Mouse (Mus musculus): Measurements from ENCODE around the gene Rps29. TPM values are rescaled to one million over a fixed set of nuclear protein-coding genes. Genes with fewer than 3 reads are reported as not detected.
"Not testable (repeated sequence)": the region's sequence is repeated elsewhere in the genome, so short reads cannot be mapped to it uniquely, and the experiment has no call there.

Rps29 gene
- total and polyA plus RNA-seq, 3 experiments = 450 to 5,133 (median 1,410) TPM

GRCm38 (mm10) chr12:69167656-69168460 lies 8.9 kb upstream of the Rps29 start:
- Histone ChIP-seq H3K9me3 (replicated peaks; ENCODE audit: insufficient read depth, low read length) (no peaks in the 10 kb centered on the region), H3K79me2 (ENCODE audit: control insufficient read depth, insufficient read depth, low read length, poor library complexity) (peaks cover 11% of the 10 kb centered on the region), H3K27me3 (ENCODE audit: control insufficient read depth in 1 of 2, insufficient read depth in 2 of 2, low read length in 2 of 2) (no peaks in the 10 kb centered on the region), H3K4me1 (ENCODE audit: control insufficient read depth in 1 of 2, insufficient read depth in 2 of 2, low read length in 2 of 2) (peaks cover 2 to 18% of the 10 kb centered on the region in 2 experiments; a peak in 3 of 4 replicates), H3K27ac (ENCODE audit: control insufficient read depth, low read depth, low read length) (peak overlapping the region; percentile 51; the same call in 1 of the 2 replicates), H3K9ac (ENCODE audit: control insufficient read depth, low read depth, low read length, poor library complexity, severe bottlenecking) (peak overlapping the region; percentile 84), H3K4me3 (ENCODE audit: control insufficient read depth in 1 of 2, insufficient read depth in 1 of 2, low read depth in 2 of 2, low read length in 2 of 2) (peak overlapping the region; percentile 70 to 78), H3K36me3 (ENCODE audit: control insufficient read depth in 1 of 2, insufficient read depth in 2 of 2, low read length in 2 of 2) (peaks cover 0 to 28% of the 10 kb centered on the region in 2 experiments; a peak in 3 of 4 replicates)
- TF ChIP-seq ZKSCAN1 (IDR thresholded peaks at IDR 0.05; ENCODE audit: low read depth, low read length) (no peak), CHD1 (IDR thresholded peaks at IDR 0.05; ENCODE audit: low read depth, low read length) (0 out of 2 replicates have a peak, but pooled peaks have one; percentile 72), ZMIZ1 (IDR thresholded peaks at IDR 0.05; ENCODE audit: low read depth, low read length) (0 out of 2 replicates have a peak, but pooled peaks have one; percentile 28), ELF1 (IDR thresholded peaks at IDR 0.05; ENCODE audit: low read depth, low read length) (no peak), ZC3H11A (IDR thresholded peaks at IDR 0.05; ENCODE audit: low read depth, low read length) (no peak), RCOR1 (IDR thresholded peaks at IDR 0.05; ENCODE audit: low read depth, low read length) (no peak), NRF1 (IDR thresholded peaks at IDR 0.05; ENCODE audit: insufficient read depth, low read depth, low read length, poor library complexity, severe bottlenecking) (no peak), ZNF384 (IDR thresholded peaks at IDR 0.05; ENCODE audit: low read depth, low read length) (peak; percentile 85), NELFE (IDR thresholded peaks at IDR 0.05; ENCODE audit: low read depth, low read length) (peak; percentile 38; the same call in 1 of the 2 replicates), POLR2A (IDR thresholded peaks at IDR 0.05; ENCODE audit: control insufficient read depth in 1 of 2, insufficient read depth in 1 of 2, low read depth in 1 of 2, low read length in 2 of 2, poor library complexity in 1 of 2) (no peak; a peak in 1 of 4 replicates), HCFC1 (IDR thresholded peaks at IDR 0.05; ENCODE audit: low read depth, low read length) (no peak)
- peak; percentile 43 for DNase-seq (ENCODE audit: low read depth, low spot score)

- DNase-seq (ENCODE audit: low read depth, low spot score) = peak; percentile 37
- peak overlapping the region; percentile 21 to 70; a peak in 3 of 4 replicates for H3K4me3 ChIP-seq (ENCODE audit: control insufficient read depth in 1 of 2, insufficient read depth in 1 of 2, low read depth in 2 of 2, low read length in 2 of 2)
- peaks cover 0 to 28% of the 10 kb centered on the region in 2 experiments; a peak in 3 of 4 replicates for H3K36me3 ChIP-seq (ENCODE audit: control insufficient read depth in 1 of 2, insufficient read depth in 2 of 2, low read length in 2 of 2)
- H3K9ac ChIP-seq (ENCODE audit: control insufficient read depth, low read depth, low read length, poor library complexity, severe bottlenecking) = peak overlapping the region; percentile 84; the same call in 1 of the 2 replicates
- not testable (repeated sequence) for H3K27ac ChIP-seq (ENCODE audit: control insufficient read depth, low read depth, low read length); H3K9me3 ChIP-seq (replicated peaks; ENCODE audit: insufficient read depth, low read length); H3K27me3 ChIP-seq (ENCODE audit: control insufficient read depth in 1 of 2, insufficient read depth in 2 of 2, low read length in 2 of 2)
- TF ChIP-seq TBP (IDR thresholded peaks at IDR 0.05; ENCODE audit: low read depth, low read length) = peak; percentile 96
- peak; percentile 65; the same call in 1 of the 2 replicates for TF ChIP-seq ZNF384 (IDR thresholded peaks at IDR 0.05; ENCODE audit: low read depth, low read length)
- H3K4me1 ChIP-seq (ENCODE audit: control insufficient read depth in 1 of 2, insufficient read depth in 2 of 2, low read length in 2 of 2) = peaks cover 2 to 18% of the 10 kb centered on the region in 2 experiments; a peak in 3 of 4 replicates
- peaks cover 11% of the 10 kb centered on the region for H3K79me2 ChIP-seq (ENCODE audit: control insufficient read depth, insufficient read depth, low read length, poor library complexity)
These were observed 8.0 kb upstream of the Rps29 start for GRCm38 (mm10) chr12:69166861-69167581.

Data from MEL (cell line).